Mouse (Mus musculus) adrenal gland, adult 18-20 months (tissue): ENCODE measurements around the gene Ipo5. TPM values are rescaled to one million over a fixed set of nuclear protein-coding genes. Genes with fewer than 3 reads are reported as not detected.

ENCODE experiments used
- DNase-seq, 2 experiments: peaks; one replicate each; pipeline ENCODE4 v3.0.0; 2021 to 2022; ENCODE audit warnings: low spot score in 2 of 2
- total RNA-seq, 2 experiments: library from RNA; stranded (reverse); gene quantifications; 1 replicate in 1 of 2; 2 replicates in 1 of 2; pipeline ENCODE4 v1.2.3; 2021

The Ipo5 gene
- total RNA-seq, 2 experiments from 2014 or later: 60.5 to 76.4 TPM

DNA sequence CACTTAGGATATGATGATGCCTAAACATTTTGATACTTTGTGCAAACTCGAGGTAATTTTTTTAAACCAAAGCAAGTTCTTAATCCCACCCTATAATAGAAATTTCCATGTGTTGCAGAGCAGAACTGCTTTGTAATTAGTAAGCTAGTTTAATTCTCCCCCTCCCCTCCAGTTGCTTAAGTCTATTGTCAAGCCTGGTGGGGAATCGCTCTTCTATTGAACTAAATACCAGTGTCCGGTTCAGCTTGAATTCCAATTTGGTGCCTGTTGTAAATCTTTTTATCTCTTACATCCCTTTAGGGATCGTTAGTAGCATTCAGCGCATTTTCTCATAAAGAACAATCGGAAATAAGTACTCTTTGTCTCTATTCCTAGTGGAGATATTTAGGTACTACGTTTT lies 1.9 kb downstream of the Ipo5 start:
- no peak for DNase-seq

DNA sequence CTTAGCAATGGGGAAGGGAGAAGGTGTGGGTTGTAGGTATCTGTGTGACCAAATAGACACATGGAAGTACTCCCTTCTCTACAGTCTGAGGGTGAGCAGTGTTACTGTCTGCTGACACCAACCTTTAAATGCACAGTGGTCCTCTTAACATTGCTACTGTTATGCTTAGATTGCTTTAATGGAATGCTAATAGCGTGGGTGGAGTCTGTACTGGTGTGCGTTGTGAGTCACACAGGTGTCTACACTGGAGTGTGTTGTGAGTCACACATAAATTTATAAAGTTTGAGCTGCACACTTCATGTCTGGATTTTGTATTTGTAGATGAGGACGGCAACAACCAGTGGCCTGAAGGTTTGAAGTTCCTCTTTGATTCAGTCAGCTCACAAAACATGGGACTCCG lies 10.8 kb downstream of the Ipo5 start:
- no peak for DNase-seq

DNA sequence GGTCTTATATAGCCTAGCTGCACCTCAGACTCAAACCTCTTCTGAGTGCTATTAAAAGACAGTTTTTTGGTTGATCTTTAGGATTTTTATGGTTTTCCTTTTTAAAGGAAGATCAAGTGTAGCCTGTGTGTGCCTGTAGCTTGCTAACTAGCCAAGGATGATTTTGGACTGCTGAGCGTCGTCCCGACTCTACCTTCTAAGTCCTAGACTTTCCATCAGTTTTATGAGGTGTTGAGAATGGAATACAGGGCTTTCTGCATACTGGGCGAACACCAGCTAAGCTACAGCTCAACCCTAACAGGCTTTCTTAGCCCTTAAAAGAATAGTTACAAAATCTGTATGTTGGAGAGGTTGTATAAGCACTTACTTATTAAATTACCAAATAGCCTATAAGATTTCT lies 13.0 kb downstream of the Ipo5 start:
- no peak for DNase-seq

DNA sequence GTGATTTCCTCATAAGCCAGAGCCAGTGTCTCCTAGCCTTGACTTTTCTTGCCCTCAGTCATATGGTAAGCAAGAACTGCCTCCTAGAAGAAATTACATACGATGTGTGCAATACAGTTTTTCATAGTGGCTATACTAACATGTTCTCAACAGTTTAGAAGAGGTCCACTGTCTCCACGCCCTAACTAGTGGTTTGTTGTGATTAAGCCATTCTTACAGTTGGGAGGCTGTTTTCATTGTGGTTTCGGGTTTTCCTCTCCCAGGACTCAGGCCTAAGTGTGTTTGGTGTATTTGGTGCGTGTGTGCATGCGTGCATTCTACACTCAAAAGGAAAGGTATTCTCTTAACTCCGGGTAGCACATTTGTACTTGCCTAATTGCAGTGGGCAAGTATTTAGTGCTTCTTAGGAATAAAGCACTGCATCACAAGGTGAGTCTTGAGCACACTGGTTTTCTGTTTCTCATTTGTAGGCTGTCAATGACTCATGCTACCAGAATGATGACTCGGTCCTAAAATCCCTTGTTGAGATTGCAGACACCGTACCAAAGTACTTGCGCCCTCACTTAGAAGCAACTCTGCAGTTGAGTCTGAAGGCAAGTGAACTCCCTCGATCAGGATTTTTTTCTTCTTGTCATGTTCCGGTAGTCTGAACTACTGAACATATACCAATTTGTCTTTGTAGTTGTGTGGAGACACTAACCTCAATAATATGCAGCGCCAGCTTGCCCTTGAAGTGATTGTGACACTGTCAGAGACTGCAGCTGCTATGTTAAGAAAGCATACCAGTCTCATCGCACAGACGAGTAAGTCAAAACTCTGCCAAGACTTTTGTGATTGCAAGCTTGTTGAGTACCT lies 14.9 kb downstream of the Ipo5 start:
- DNase-seq: peak in 1 of 2 experiments; percentile 8

DNA sequence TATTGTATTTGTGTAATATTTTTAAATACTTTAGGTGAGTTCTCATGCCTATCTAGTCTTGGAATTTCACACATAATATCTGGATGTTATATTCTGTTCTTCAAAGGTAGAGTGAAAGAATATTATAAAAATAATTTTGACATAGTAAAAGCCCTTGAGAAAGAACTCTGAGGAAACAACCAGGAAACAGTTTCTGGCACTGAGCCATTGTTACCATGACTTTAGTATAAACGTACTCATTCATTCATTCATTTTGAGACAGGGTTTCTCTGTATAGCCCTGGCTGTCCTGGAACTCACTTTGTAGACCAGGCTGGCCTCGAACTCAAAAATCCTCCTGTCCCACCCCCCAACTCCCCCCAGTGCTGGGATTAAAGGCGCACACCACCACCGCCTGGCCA lies 20.2 kb downstream of the Ipo5 start:
- DNase-seq: no peak

DNA sequence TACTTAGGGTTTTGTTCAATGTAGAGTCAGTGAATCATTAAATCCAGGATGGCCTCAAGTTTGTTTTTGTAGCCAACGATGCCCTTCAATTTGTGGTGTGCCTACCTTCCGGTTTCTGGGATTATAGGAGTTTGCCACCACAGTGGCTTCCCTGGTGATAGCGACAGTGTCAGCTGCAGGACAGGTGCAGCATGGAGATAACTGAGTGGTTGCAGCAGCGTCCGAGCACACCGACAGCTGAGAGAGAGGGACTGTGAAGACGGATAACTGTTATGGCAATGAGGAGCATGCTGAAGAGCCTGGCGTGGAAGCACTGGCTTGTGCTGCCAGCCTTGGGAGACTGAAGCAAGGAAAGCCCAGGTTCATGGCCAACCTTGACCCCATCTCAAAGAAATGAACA lies 22.6 kb downstream of the Ipo5 start:
- no peak for DNase-seq

DNA sequence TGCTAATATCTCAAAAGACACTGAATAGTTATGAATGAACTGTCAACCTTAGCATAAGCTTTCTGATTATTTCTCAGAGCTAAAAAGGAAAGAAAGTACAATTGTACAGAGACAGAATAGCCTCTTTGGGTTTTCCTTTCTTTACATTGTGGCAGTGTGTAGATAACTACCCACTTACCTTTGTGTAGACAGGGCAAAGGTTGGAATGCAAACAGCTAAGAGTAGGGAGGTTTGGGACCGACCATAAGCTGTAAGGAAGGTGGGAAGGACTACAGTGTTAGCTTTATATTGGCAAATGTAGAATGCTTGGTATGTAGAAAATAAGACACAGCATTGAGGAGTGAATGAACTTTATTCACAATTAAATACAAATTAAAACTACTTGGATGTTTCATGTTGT lies 26.1 kb downstream of the Ipo5 start:
- no peak for DNase-seq

DNA sequence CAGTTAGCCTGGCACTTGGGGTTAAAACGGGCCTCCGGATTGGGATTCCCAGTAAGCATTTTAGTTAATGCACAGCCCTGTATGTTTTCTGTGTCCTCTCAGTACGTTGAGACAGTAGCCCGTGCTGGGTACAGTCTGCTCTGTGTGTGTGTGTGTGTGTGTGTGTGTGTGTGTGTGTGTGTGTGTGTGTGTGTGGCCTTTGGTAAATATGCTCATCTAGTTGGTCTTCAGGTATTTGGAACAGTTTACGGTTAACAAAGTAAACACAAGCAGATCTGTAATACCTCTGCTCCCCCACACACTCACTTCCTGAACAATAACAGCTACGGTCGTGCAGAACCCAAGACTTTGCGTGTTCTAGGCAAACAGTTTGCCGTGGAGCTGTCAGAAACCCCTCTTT lies 31.8 kb downstream of the Ipo5 start:
- no peak for DNase-seq

DNA sequence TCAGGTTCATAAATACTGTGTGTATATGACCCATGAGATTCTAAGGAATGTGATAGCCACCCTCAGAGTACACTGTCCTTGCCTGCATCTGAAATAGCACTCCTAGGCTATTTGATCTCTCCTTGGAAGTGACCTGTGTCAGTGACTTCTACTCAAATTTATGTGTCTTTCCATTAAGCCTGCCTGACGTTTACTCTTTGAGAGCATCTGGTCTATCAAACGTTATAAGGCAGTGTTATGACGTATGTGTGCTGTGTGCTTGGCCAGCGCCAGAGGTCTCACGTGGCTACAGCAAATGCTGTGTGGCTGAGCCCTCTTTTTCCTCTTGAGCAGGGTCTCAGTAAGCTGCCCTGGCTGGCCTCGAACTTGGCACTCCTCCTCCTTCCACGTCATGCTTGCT lies 34.1 kb downstream of the Ipo5 start:
- no peak for DNase-seq

DNA sequence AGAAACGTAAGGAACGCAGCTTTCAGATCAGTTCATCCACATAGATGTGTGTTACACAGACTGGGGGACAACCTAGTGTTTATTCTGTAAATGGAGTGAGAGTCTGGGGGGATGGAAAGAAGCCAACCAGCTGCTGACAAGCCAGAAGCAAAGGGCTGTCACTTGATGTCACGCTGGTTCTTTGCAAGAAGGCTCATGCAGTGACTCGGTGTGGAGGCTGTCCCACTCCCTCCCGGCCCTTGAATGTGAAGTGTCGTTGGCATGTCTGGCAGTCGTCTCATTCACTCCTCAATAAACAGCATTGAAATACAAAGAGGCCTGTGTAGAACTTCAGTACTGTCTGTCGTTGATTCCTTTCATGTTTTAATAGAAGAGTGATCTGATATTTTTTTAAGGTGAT lies 36.1 kb downstream of the Ipo5 start:
- DNase-seq: no peak

DNA sequence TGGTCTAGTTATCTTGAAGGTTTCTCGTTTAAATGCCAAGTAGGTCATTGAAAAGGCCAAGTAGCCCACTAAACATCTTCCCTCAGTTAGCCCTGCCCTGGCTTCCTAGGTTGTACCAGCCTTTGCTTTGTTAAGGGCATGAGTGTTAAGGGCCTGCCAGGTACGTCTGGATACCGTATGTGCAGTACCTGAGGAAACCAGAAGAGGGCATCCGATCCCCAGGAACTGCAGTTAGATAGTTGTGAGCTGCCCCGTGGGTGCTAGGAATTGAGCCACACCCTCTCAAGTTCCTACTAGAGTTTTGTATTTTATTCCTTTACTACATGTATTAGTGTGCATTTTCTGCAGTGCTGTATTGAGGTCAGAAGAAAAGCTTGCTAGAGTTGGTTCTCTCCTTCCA lies 38.0 kb downstream of the Ipo5 start:
- DNase-seq: no peak

DNA sequence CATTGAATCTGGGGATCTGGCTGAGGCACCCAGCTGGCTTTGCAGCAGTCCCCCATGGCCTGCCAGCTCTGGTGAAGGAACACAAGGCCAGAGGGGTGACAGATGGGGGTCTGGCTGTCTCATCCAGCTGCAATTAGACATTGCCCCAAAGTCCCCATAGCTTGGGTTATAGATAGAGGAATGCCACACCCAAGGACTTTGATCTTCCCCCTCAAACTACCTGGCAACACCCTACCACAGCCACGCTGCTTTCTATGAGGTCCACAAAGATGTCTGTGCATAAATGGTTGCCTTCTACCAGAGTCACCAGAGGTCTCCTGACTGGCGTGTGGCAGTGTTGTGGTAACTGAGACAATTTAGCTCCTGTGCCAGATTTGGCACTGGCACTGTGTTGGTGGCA lies 39.0 kb downstream of the Ipo5 start:
- no peak for DNase-seq

DNA sequence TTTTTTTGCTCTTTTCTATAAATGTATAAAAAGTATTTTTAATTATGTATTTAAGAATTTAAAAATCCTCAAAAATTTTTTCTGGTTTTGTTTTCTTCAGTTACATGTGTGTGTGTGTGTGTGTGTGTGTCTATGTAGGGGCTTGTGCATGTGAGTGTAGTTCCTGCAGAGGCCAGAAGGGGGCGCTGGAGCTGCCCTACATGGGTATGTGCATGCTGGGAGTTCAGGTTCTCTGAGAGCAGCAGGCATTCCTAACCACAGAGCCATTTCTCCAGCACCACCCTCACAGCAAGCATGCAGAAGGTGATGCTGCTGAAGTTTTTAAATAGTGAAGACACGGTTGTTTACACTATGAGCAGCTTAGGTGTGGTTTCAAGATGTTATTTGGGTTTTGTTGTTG lies 41.4 kb downstream of the Ipo5 start:
- DNase-seq: no peak

DNA sequence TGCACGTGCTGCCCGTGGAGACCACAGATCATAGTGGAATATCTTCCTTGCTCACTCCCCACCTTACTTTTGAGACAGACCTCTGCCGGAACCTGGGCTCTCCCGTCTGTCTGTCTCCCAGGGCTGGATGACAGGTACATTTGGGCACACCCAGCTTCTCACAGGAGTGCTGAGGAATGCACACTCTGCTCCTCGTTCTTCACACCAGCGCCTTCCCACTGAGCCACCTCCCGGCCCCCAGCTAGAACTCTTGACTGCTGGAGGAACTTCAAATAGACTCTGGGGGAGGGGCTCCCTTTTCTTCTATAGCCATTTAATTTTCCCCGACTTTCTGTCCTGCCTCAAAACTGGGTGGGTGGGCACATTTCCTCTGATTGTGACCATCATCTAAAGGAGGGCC lies 49.5 kb downstream of the Ipo5 start:
- no peak for DNase-seq

DNA sequence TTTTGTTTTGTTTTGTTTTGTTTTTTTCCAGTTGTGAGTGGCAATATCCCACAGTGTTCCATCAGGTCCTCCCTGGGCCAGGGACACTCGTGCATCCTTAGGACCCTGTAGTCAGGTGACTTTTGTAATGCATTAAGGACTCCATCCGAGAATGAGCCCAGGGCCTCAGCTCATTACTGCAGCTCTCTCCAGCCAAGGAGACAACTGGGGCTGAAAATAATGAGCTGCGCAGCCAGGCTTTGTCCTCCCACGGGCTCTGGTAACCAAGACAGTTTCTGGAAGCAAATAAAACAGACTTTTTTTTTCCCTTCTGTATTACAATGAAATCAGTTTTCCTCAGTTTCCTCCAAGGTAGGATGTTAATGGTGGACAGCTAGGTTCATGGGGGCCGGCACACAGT lies 50.0 kb downstream of the Ipo5 start:
- DNase-seq: no peak

DNA sequence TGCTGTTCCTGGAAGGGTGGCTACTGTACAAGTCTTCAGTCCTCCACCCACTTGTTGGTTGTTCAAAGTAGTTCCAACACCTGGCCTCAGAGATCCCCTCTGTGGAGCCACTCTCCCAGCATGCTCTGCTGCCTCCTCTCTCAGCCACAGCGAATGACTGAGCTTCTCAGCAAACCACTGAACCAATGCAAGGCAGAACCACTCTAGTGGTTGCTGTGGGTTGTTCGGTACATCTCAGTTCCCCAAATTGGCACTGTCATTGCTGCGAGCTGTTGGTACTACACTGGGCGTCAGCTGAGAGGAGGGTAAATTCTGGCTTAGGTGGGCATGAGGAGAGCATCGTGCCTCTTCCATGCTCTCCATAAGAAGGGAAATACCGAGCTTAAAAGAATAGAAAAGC lies 56.0 kb downstream of the Ipo5 start:
- no peak for DNase-seq

DNA sequence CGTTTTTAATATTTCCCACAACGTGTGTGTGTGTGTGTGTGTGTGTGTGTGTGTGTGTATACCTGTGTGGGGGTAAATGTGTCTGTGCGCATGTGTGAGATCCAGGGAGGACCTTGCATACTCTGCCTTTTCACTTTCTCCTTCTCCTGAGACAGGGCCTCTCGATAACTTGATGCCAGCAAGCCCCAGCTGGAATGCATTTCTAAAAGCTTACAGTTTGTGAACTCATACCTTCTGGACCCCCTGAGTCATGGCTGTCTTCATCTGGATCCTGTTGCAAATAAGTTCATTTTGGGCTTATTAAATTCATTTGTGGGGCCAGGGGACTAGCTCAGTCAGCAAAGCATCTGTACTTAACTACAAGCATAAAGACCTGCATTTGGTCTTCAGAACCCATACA lies 57.7 kb downstream of the Ipo5 start:
- DNase-seq: no peak

DNA sequence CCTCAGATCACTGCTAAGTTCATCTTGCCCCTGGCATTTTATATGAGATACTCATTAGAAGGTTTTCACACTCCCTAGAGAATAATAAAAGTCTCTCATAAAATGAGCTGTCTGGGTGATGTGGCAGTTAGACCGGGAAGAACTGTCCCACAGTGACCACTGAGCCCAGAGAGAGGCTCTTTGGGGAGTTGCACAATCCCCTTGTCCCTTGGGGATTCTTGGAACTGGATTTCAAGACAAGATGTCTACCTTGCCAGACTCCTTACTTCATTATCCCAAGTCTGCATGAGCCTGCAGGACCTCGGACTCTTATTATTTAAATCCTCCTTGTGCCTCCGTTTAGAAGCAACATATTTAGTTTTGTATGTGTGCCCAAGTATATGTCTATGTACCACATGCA lies 58.6 kb downstream of the Ipo5 start:
- DNase-seq: no peak

DNA sequence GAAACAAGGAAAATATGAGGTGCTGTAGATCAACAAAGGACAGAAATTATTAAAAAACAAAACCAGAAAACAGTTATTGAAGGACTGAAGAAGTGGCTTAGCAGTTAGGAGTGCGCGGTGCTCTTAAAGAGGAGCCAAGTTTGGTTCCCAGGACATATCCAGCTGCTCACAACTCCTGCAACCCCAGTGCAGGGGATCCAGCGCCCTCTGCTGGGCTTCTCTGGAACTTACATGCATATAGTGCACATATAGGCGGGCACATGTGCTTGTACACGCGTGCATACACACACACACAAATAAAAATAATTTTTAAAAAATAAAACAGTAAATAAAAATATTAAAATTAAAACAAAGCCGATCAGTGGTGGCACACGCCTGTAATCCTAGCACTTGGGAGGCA lies 59.6 kb downstream of the Ipo5 start:
- peak; percentile 14 to 31 for DNase-seq

DNA sequence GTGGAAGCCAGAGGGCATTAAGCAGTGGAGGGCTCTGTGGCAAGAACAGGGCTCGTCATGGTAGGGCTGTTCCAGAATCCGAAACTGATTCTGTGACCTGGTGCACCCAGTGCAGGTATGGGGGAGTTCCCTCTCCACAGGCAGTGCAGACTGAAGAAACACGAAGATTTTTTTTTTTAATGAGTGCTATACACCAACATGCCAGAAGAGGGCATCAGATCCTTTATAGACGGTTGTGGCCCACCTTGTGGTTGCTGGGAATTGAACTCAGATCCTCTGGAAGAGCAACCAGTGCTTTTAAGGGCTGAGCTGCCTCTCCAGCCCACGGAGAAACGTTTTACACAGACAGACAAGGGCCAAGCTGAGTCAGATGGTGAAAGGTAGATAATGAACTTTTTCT lies 60.3 kb downstream of the Ipo5 start:
- DNase-seq: no peak

DNA sequence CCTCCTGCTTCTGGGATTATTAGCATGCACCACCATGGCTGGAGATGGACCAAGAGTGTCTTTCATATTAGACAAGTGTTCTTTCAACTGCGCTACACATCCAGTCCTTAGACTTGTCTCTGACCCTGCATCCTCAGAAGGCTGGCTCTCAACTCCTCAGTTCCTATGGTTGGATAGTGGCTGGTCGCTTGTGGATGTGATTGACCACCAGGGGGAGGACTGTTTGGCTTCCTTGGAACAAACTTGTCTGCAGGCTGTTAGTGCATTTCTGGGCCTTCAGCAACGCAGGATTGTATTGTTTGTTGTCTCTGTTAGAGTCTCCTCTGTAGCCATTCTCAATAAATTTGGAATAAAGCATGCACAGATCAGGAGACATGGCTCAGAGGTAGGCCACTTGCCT lies 68.5 kb downstream of the Ipo5 start:
- DNase-seq: peak; percentile 6 to 22

DNA sequence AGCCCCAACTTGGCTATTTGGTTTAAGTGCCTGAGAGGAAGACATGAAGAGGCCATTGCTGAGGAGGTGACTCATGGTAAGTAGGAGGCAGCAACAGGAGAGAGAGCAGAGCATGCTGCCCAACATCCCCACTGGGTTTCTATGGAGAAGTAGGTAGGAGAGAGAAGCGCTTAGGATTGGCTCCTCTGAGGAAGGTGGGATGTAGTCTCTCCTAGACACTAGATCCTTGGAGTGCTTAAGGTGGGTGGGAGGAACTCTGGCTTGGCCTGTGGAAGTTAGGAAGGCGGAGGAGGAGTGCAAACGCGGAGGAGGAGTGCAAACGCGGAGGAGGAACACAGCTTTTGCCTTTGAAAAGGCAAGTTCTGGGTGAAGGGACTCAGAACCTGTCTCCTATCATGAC lies 78.1 kb downstream of the Ipo5 start:
- DNase-seq: no peak
